Mouse (Mus musculus): ENCODE results near the gene Arpc4. TPM values are rescaled to one million over a fixed set of nuclear protein-coding genes. Genes with fewer than 3 reads are reported as not detected.

The Arpc4 gene
- polyA plus RNA-seq, 1 experiment from 2014 or later, result 202 TPM

GRCm38 (mm10) chr6:113429965-113430364 lies 52.0 kb downstream of the Arpc4 start:
- H3K4me1 ChIP-seq (replicated peaks), result 0 out of 2 replicates have a peak, but pooled peaks cover 2% of the 10 kb centered on the region
- no peak overlapping the region for H3K27ac ChIP-seq (replicated peaks)
- H3K27me3 ChIP-seq, result no peaks in the 10 kb centered on the region
- ATAC-seq (ENCODE audit: insufficient read depth), result no peak
- H3K9ac ChIP-seq, result no peak overlapping the region
- no peaks in the 10 kb centered on the region for H3K9me3 ChIP-seq (replicated peaks)
- no peaks in the 10 kb centered on the region for H3K36me3 ChIP-seq (replicated peaks)
- H3K4me3 ChIP-seq (replicated peaks), result no peak overlapping the region
- H3K4me2 ChIP-seq, result no peak overlapping the region
- WGBS (ENCODE audit: insufficient replicate concordance), result 42% methylated on average over 3 of the region's 3 CpGs

DNA sequence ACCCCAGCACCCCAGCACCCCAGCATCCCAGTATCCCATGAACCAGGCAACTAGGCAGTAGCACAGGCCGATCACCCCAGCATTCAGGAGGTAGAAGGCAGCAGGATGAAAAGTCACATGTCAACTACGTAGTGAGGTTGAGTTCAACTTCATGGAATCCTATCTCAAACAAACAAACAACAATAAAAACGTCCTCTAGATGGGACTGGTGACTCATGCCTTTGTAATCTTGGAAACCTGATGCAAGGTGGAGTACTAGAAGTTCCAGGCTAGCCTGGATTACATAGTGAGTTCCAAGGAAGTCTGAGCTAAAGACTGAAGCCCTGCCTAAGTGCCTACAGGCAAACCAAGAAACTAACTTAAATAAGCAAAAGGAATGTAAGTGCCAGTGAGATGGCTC lies 52.9 kb downstream of the Arpc4 start:
- H3K4me1 ChIP-seq (replicated peaks), result 0 out of 2 replicates have a peak, but pooled peaks cover 2% of the 10 kb centered on the region
- WGBS (ENCODE audit: insufficient replicate concordance), result 38% methylated on average over 3 of the region's 3 CpGs

DNA sequence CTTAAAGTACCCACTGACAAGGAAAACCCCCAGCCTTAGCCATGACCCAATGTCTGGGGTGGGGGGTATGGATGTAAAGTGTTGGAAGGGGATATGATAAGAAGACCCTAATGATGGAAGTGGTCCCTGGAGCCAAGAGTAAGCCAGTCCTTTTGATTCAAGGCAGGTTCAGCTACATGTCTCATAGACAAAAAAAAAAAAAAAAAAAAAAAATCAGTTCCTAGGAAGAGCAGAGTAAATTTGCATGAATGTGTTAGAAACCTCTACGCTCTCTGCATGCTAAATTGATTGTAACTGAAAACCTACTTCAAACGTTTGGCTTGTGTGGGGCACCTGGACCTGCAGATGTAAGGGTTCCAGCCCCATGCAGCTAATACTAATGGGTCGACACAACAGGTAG lies 53.9 kb downstream of the Arpc4 start:
- Histone ChIP-seq H3K4me3 (replicated peaks) (no peak overlapping the region), H3K36me3 (replicated peaks) (no peaks in the 10 kb centered on the region), H3K9me3 (replicated peaks) (no peaks in the 10 kb centered on the region), H3K4me2 (no peak overlapping the region), H3K9ac (no peak overlapping the region), H3K27me3 (no peaks in the 10 kb centered on the region), H3K27ac (replicated peaks) (no peak overlapping the region), H3K4me1 (replicated peaks) (0 out of 2 replicates have a peak, but pooled peaks cover 2% of the 10 kb centered on the region)
- no peak for ATAC-seq (ENCODE audit: insufficient read depth)
- 41% methylated on average over 3 of the region's 3 CpGs for WGBS (ENCODE audit: insufficient replicate concordance)

More for the DNA sequence above, 52.9 kb downstream of the Arpc4 start:
- ATAC-seq (ENCODE audit: insufficient read depth), result no peak
- no peak overlapping the region for H3K27ac ChIP-seq (replicated peaks)
- no peak overlapping the region for H3K4me2 ChIP-seq
- no peak overlapping the region for H3K9ac ChIP-seq
- no peaks in the 10 kb centered on the region for H3K9me3 ChIP-seq (replicated peaks)
- H3K27me3 ChIP-seq, result no peaks in the 10 kb centered on the region
- no peak overlapping the region for H3K4me3 ChIP-seq (replicated peaks)
- no peaks in the 10 kb centered on the region for H3K36me3 ChIP-seq (replicated peaks)

GRCm38 (mm10) chr6:113433661-113434060 lies 55.7 kb downstream of the Arpc4 start:
- Histone ChIP-seq H3K27ac (replicated peaks) (no peak overlapping the region), H3K9me3 (replicated peaks) (no peaks in the 10 kb centered on the region), H3K4me3 (replicated peaks) (no peak overlapping the region), H3K27me3 (no peaks in the 10 kb centered on the region), H3K9ac (no peak overlapping the region), H3K4me2 (no peak overlapping the region), H3K36me3 (replicated peaks) (no peaks in the 10 kb centered on the region), H3K4me1 (replicated peaks) (0 out of 2 replicates have a peak, but pooled peaks cover 2% of the 10 kb centered on the region)
- no peak for ATAC-seq (ENCODE audit: insufficient read depth)
- 46% methylated on average over 3 of the region's 3 CpGs for WGBS (ENCODE audit: insufficient replicate concordance)

DNA sequence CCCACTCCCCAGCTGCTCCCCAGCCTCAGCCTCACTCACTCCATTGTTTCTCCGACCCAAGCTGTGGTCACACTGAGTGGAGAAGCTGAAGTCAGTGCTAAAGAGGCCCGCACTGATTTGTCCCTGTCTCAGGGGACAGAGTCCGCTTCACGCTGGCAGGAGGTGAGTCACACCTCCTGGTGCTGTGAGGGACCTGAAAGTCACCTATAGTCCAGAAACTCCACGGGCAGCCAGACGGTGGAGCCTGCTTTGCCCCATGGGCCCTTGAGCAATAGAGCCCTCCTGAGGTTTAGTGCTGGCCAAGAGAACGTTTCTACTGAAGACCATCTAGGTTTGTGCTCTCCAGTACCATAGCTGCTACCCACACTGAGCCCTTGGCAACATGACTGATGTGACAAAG lies 56.8 kb downstream of the Arpc4 start:
- no peak overlapping the region for H3K9ac ChIP-seq
- no peak overlapping the region for H3K4me2 ChIP-seq
- 50% methylated on average over 7 of the region's 7 CpGs for WGBS (ENCODE audit: insufficient replicate concordance)
- no peaks in the 10 kb centered on the region for H3K27me3 ChIP-seq
- 0 out of 2 replicates have a peak, but pooled peaks cover 2% of the 10 kb centered on the region for H3K4me1 ChIP-seq (replicated peaks)
- no peak overlapping the region for H3K4me3 ChIP-seq (replicated peaks)
- no peaks in the 10 kb centered on the region for H3K36me3 ChIP-seq (replicated peaks)
- no peaks in the 10 kb centered on the region for H3K9me3 ChIP-seq (replicated peaks)
- no peak for ATAC-seq (ENCODE audit: insufficient read depth)
- no peak overlapping the region for H3K27ac ChIP-seq (replicated peaks)

DNA sequence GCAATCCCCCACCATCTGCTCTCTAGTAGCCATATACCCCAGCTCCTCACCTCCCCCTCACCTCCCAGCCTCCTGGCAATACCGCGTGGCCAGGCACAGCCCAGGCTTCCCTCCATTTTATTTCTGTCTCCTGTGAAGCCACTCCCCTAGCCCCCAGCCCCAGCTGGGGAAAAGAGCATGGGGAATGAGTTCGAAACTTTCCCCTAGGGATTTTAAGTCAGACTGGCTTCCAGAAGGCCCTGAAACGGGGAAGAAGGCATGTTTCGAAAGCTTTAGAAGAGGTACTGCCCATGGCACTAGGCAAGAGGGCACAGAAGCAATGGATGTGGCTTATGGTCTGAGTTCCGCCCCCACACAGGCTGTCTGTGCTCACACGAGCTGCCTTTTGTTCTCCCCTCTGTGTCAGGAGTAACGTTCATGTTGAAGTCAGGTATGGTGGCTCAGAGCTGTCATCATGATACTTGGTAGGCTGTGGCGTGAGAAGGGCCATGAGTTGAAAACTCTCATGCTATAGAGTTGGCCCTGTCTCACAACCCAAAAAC lies 57.8 kb downstream of the Arpc4 start, which contains the start of gene Cidec:
Cidec (minus strand) TSS at position 97 of the 542 bp plus-strand sequence.
- no peak within 1 kb of the TSS for H3K4me3 ChIP-seq (replicated peaks)
- H3K36me3 ChIP-seq (replicated peaks), result no peaks in the 10 kb centered on the region
- no peaks in the 10 kb centered on the region for H3K9me3 ChIP-seq (replicated peaks)
- no peak within 1 kb of the TSS for H3K27ac ChIP-seq (replicated peaks)
- H3K27me3 ChIP-seq, result no peaks in the 10 kb centered on the region
- ATAC-seq (ENCODE audit: insufficient read depth), result no peak
- H3K4me1 ChIP-seq (replicated peaks), result no peaks in the 10 kb centered on the region
- no peak within 1 kb of the TSS for H3K9ac ChIP-seq
- no peak within 1 kb of the TSS for H3K4me2 ChIP-seq
- 60% methylated on average over 9 of the region's 9 CpGs for WGBS (ENCODE audit: insufficient replicate concordance)

DNA sequence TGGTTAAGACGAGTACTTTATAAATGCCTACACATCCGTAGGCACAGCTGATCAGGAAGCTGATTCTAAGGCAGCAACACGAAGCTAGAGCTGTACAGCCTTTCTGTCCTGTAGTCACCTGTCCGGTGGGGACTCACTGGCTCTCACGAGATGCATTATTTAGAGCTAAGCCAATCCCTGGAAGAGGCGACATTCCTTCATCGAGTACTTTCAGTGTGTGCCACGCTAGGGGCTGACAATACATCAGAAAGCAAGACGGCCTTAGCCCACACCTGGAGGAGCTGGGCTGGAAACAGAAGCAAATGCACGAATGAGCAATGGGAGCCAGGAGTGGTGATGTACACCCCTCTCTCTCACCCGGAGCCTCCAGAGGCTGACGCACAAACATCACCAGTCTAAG lies 59.2 kb downstream of the Arpc4 start:
- H3K36me3 ChIP-seq (replicated peaks), result no peaks in the 10 kb centered on the region
- 64% methylated on average over 12 of the region's 12 CpGs for WGBS (ENCODE audit: insufficient replicate concordance)
- no peaks in the 10 kb centered on the region for H3K27me3 ChIP-seq
- no peak overlapping the region for H3K27ac ChIP-seq (replicated peaks)
- no peak overlapping the region for H3K9ac ChIP-seq
- no peaks in the 10 kb centered on the region for H3K9me3 ChIP-seq (replicated peaks)
- H3K4me3 ChIP-seq (replicated peaks), result no peak overlapping the region
- H3K4me1 ChIP-seq (replicated peaks), result peaks cover 12% of the 10 kb centered on the region
- no peak for ATAC-seq (ENCODE audit: insufficient read depth)
- no peak overlapping the region for H3K4me2 ChIP-seq

GRCm38 (mm10) chr6:113438721-113439430 lies 61.0 kb downstream of the Arpc4 start:
- Histone ChIP-seq H3K9ac (no peak overlapping the region), H3K4me3 (replicated peaks) (no peak overlapping the region), H3K4me1 (replicated peaks) (peaks cover 24% of the 10 kb centered on the region), H3K9me3 (replicated peaks) (no peaks in the 10 kb centered on the region), H3K27ac (replicated peaks) (no peak overlapping the region), H3K36me3 (replicated peaks) (no peaks in the 10 kb centered on the region), H3K27me3 (no peaks in the 10 kb centered on the region), H3K4me2 (no peak overlapping the region)
- ATAC-seq (ENCODE audit: insufficient read depth), result no peak
- 41% methylated on average over 12 of the region's 12 CpGs for WGBS (ENCODE audit: insufficient replicate concordance)

Small RNAs within 50 kb of the gene (microRNA-seq; reads per million reads assigned to microRNA genes)
- gene Gm24387, result not detected

Other genes starting within 250 kb of the Arpc4 start
- 0.22 and 0.23 TPM in 2 replicates for gene Lhfpl4, start 182.7 kb upstream of the Arpc4 start, polyA plus RNA-seq (2015; fragmentation: Nextera tagmentation; extraction: Ambion mirVana)
- 19.3 and 21.7 TPM in 2 replicates for gene Mtmr14, start 140.3 kb upstream of the Arpc4 start, polyA plus RNA-seq (2015; fragmentation: Nextera tagmentation; extraction: Ambion mirVana)
- not detected in 2 replicates for gene Cpne9, start 95.8 kb upstream of the Arpc4 start, polyA plus RNA-seq (2015; fragmentation: Nextera tagmentation; extraction: Ambion mirVana)
- 7.8 and 10.3 TPM in 2 replicates for gene Brpf1, start 71.0 kb upstream of the Arpc4 start, polyA plus RNA-seq (2015; fragmentation: Nextera tagmentation; extraction: Ambion mirVana)
- 5.2 and 5.4 TPM in 2 replicates for gene Ogg1, start 51.1 kb upstream of the Arpc4 start, polyA plus RNA-seq (2015; fragmentation: Nextera tagmentation; extraction: Ambion mirVana)
- 18.2 and 21.1 TPM in 2 replicates for gene Camk1, start 34.1 kb upstream of the Arpc4 start, polyA plus RNA-seq (2015; fragmentation: Nextera tagmentation; extraction: Ambion mirVana)
- 17.8 and 18.7 TPM in 2 replicates for gene Tada3, start 232 bp upstream of the Arpc4 start, polyA plus RNA-seq (2015; fragmentation: Nextera tagmentation; extraction: Ambion mirVana)
- 0.98 and 1.3 TPM in 2 replicates for gene Ttll3, start 11.1 kb downstream of the Arpc4 start, polyA plus RNA-seq (2015; fragmentation: Nextera tagmentation; extraction: Ambion mirVana)
- 11.8 and 16.5 TPM in 2 replicates for gene Rpusd3, start 41.2 kb downstream of the Arpc4 start, polyA plus RNA-seq (2015; fragmentation: Nextera tagmentation; extraction: Ambion mirVana)
- gene Cidec, start 57.6 kb downstream of the Arpc4 start, polyA plus RNA-seq (2015; fragmentation: Nextera tagmentation; extraction: Ambion mirVana), result not detected in 2 replicates
- 31.7 and 33.1 TPM in 2 replicates for gene Jagn1, start 64.5 kb downstream of the Arpc4 start, polyA plus RNA-seq (2015; fragmentation: Nextera tagmentation; extraction: Ambion mirVana)
- 0.09 and 0.33 TPM in 2 replicates for gene Il17re, start 80.4 kb downstream of the Arpc4 start, polyA plus RNA-seq (2015; fragmentation: Nextera tagmentation; extraction: Ambion mirVana)
- gene Il17rc, start 93.3 kb downstream of the Arpc4 start, polyA plus RNA-seq (2015; fragmentation: Nextera tagmentation; extraction: Ambion mirVana), result 9.1 and 12.0 TPM in 2 replicates
- 7.1 and 7.6 TPM in 2 replicates for gene Creld1, start 105.2 kb downstream of the Arpc4 start, polyA plus RNA-seq (2015; fragmentation: Nextera tagmentation; extraction: Ambion mirVana)
- gene Prrt3, start 123.8 kb downstream of the Arpc4 start, polyA plus RNA-seq (2015; fragmentation: Nextera tagmentation; extraction: Ambion mirVana), result 0.03 and 0.07 TPM in 2 replicates
- gene Emc3, start 153.5 kb downstream of the Arpc4 start, polyA plus RNA-seq (2015; fragmentation: Nextera tagmentation; extraction: Ambion mirVana), result 40.9 and 41.2 TPM in 2 replicates
- 7.5 and 8.4 TPM in 2 replicates for gene Fancd2, start 153.6 kb downstream of the Arpc4 start, polyA plus RNA-seq (2015; fragmentation: Nextera tagmentation; extraction: Ambion mirVana)
- not detected in 2 replicates for gene Fancd2os, start 222.6 kb downstream of the Arpc4 start, polyA plus RNA-seq (2015; fragmentation: Nextera tagmentation; extraction: Ambion mirVana)
- 79.4 and 80.7 TPM in 2 replicates for gene Brk1, start 226.7 kb downstream of the Arpc4 start, polyA plus RNA-seq (2015; fragmentation: Nextera tagmentation; extraction: Ambion mirVana)
- 8.7 and 10.8 TPM in 2 replicates for gene Vhl, start 245.8 kb downstream of the Arpc4 start, polyA plus RNA-seq (2015; fragmentation: Nextera tagmentation; extraction: Ambion mirVana)